Mouse (Mus musculus): ENCODE results near the gene Tex2. TPM values are rescaled to one million over a fixed set of nuclear protein-coding genes. Genes with fewer than 3 reads are reported as not detected.

The Tex2 gene
- total RNA-seq, 2 experiments from 2014 or later = 37.6 to 45.2 TPM

Other genes with a start within 250 kb of the Tex2 start
- gene Prr29, start 248.0 kb downstream of the Tex2 start, total RNA-seq (2021) = under 1 TPM; 0.41 to 0.52 TPM
- 10 to 100 TPM; 55.6 to 56.5 TPM for gene Icam2, start 225.3 kb downstream of the Tex2 start, total RNA-seq (2021)
- gene Ern1, start 125.6 kb downstream of the Tex2 start, total RNA-seq (2021) = 1 to 10 TPM; 8.7 to 9.8 TPM
- gene Pecam1, start 137.2 kb upstream of the Tex2 start, total RNA-seq (2021) = 100 to 1,000 TPM; 183 TPM
- gene Milr1, start 137.8 kb upstream of the Tex2 start, total RNA-seq (2021) = under 1 TPM; 0.55 to 0.86 TPM
- 1 to 10 TPM; 3.1 to 3.4 TPM for gene Polg2, start 166.1 kb upstream of the Tex2 start, total RNA-seq (2021)
- 100 to 1,000 TPM; 561 to 583 TPM for gene Ddx5, start 175.8 kb upstream of the Tex2 start, total RNA-seq (2021)
- 1 to 10 TPM; 6.8 to 9.3 TPM for gene Cep95, start 175.8 kb upstream of the Tex2 start, total RNA-seq (2021)

Measured in heart, postnatal 4 days (tissue).